Mouse (Mus musculus) hindbrain, embryonic 12.5 days (tissue): ENCODE measurements at regions not wholly inside any gene's neighbourhood (a gene's known extent, or its start where the extent isn't known, plus 50 kb on each side); places are given as distances from the start of the nearest gene placed in this dataset.

Experiments used
- ATAC-seq: fragments of 200-750 bp; cut with Nextera tagmentation; 2 replicates; pipeline ENCODE4 v1.8.0; 2017; ENCODE audit warnings: moderate TSS enrichment; ENCODE audit not compliant: low FRiP score
- H3K27ac ChIP-seq: fragments of 300-500 bp; sonication (generic); 2 replicates; pipeline ENCODE4 v1.5.1; 2016; ENCODE audit warnings: mild to moderate bottlenecking
- H3K27me3 ChIP-seq: fragments of 300-500 bp; sonication (generic); 2 replicates; pipeline ENCODE4 v1.6.1; 2016; ENCODE audit warnings: mild to moderate bottlenecking
- H3K36me3 ChIP-seq: fragments of 300-500 bp; sonication (generic); 2 replicates; pipeline ENCODE4 v1.6.1; 2016; ENCODE audit warnings: mild to moderate bottlenecking
- H3K4me1 ChIP-seq: fragments of 300-500 bp; sonication (generic); 2 replicates; pipeline ENCODE4 v1.6.1; 2016
- H3K4me2 ChIP-seq: fragments of 300-500 bp; sonication (generic); replicated peaks from 2 replicates; pipeline ENCODE4 v1.6.1; 2016; ENCODE audit warnings: mild to moderate bottlenecking
- H3K4me3 ChIP-seq: fragments of 300-500 bp; sonication (generic); 2 replicates; pipeline ENCODE4 v1.5.1; 2016; ENCODE audit warnings: mild to moderate bottlenecking
- H3K9ac ChIP-seq: fragments of 300-500 bp; sonication (generic); 2 replicates; pipeline ENCODE4 v1.6.1; 2016; ENCODE audit warnings: mild to moderate bottlenecking, moderate library complexity
- H3K9me3 ChIP-seq: fragments of 300-500 bp; sonication (generic); replicated peaks from 2 replicates; pipeline ENCODE4 v1.6.1; 2016; ENCODE audit warnings: mild to moderate bottlenecking
- WGBS: fragments of 180-500 bp; shearing (Covaris S2); methylation state at CpG from one replicate; pipeline ENCODE4 v1.1.7; 2016; 5-methylcytosine and 5-hydroxymethylcytosine counted together

- Histone ChIP-seq H3K27ac (no peak overlapping the region), H3K9ac (no peak overlapping the region), H3K9me3 (no peaks in the 10 kb centered on the region), H3K4me3 (no peak overlapping the region), H3K4me1 (peaks cover 20% of the 10 kb centered on the region), H3K36me3 (no peaks in the 10 kb centered on the region), H3K27me3 (no peaks in the 10 kb centered on the region), H3K4me2 (no peak overlapping the region)
- no peak for ATAC-seq
- WGBS: 70% methylated on average over 3 of the region's 3 CpGs
Measured at GRCm38 (mm10) chr3:147967261-147967660, 1023.1 kb downstream of the Adgrl2 start.

- ATAC-seq: peak; percentile 36; the same call in 1 of the 2 replicates
- peaks cover 20% of the 10 kb centered on the region for H3K4me1 ChIP-seq
- H3K36me3 ChIP-seq: no peaks in the 10 kb centered on the region
- no peak overlapping the region for H3K4me2 ChIP-seq
- whole genome bisulfite sequencing: 73% methylated on average over 8 of the region's 8 CpGs
- H3K27ac ChIP-seq: no peak overlapping the region
- H3K9me3 ChIP-seq: no peaks in the 10 kb centered on the region
- no peak overlapping the region for H3K9ac ChIP-seq
- no peak overlapping the region for H3K4me3 ChIP-seq
- no peaks in the 10 kb centered on the region for H3K27me3 ChIP-seq
Measured at GRCm38 (mm10) chr3:147966827-147967226, 1023.5 kb downstream of the Adgrl2 start.

- peak; percentile 23; the same call in 1 of the 2 replicates for ATAC-seq
- peaks cover 20% of the 10 kb centered on the region for H3K4me1 ChIP-seq
- H3K4me2 ChIP-seq: no peak overlapping the region
- no peaks in the 10 kb centered on the region for H3K36me3 ChIP-seq
- no peaks in the 10 kb centered on the region for H3K9me3 ChIP-seq
- no peak overlapping the region for H3K27ac ChIP-seq
- 0 out of 2 replicates have a peak, but pooled peaks cover 3% of the 10 kb centered on the region for H3K27me3 ChIP-seq
- no peak overlapping the region for H3K9ac ChIP-seq
- H3K4me3 ChIP-seq: no peak overlapping the region
- WGBS: 49% methylated on average over 12 of the region's 12 CpGs
Measured at GRCm38 (mm10) chr3:147966379-147966778, 1024.0 kb downstream of the Adgrl2 start.

- H3K27me3 ChIP-seq: 0 out of 2 replicates have a peak, but pooled peaks cover 3% of the 10 kb centered on the region
- H3K4me1 ChIP-seq: peaks cover 20% of the 10 kb centered on the region
- peak; percentile 24; the same call in 1 of the 2 replicates for ATAC-seq
- no peak overlapping the region for H3K27ac ChIP-seq
- no peak overlapping the region for H3K4me2 ChIP-seq
- H3K36me3 ChIP-seq: no peaks in the 10 kb centered on the region
- H3K9ac ChIP-seq: no peak overlapping the region
- 23% methylated on average over 13 of the region's 13 CpGs for WGBS
- no peak overlapping the region for H3K4me3 ChIP-seq
- no peaks in the 10 kb centered on the region for H3K9me3 ChIP-seq
Measured at GRCm38 (mm10) chr3:147963698-147964476, 1026.5 kb downstream of the Adgrl2 start.

- no peak for ATAC-seq
- Histone ChIP-seq H3K4me1 (no peaks in the 10 kb centered on the region), H3K36me3 (no peaks in the 10 kb centered on the region), H3K27me3 (no peaks in the 10 kb centered on the region), H3K4me2 (no peak overlapping the region), H3K9me3 (no peaks in the 10 kb centered on the region), H3K9ac (no peak overlapping the region), H3K27ac (no peak overlapping the region), H3K4me3 (no peak overlapping the region)
- 77% methylated on average over 13 of the region's 13 CpGs for WGBS
Measured at GRCm38 (mm10) chr3:147948041-147948592, 1042.2 kb downstream of the Adgrl2 start.

- H3K4me2 ChIP-seq: no peak overlapping the region
- no peaks in the 10 kb centered on the region for H3K4me1 ChIP-seq
- 74% methylated on average over 4 of the region's 4 CpGs for WGBS
- H3K9ac ChIP-seq: no peak overlapping the region
- H3K27ac ChIP-seq: no peak overlapping the region
- ATAC-seq: no peak
- H3K9me3 ChIP-seq: no peaks in the 10 kb centered on the region
- H3K36me3 ChIP-seq: no peaks in the 10 kb centered on the region
- no peak overlapping the region for H3K4me3 ChIP-seq
- no peaks in the 10 kb centered on the region for H3K27me3 ChIP-seq
Measured at GRCm38 (mm10) chr3:147943314-147943713, 1047.0 kb downstream of the Adgrl2 start.

- Histone ChIP-seq H3K36me3 (no peaks in the 10 kb centered on the region), H3K4me1 (no peaks in the 10 kb centered on the region), H3K27ac (no peak overlapping the region), H3K27me3 (no peaks in the 10 kb centered on the region), H3K4me2 (no peak overlapping the region), H3K4me3 (no peak overlapping the region), H3K9ac (no peak overlapping the region), H3K9me3 (no peaks in the 10 kb centered on the region)
- 75% methylated on average over 6 of the region's 6 CpGs for WGBS
- ATAC-seq: no peak
Measured at GRCm38 (mm10) chr3:147930811-147931251, 1059.5 kb downstream of the Adgrl2 start.

- H3K9me3 ChIP-seq: no peaks in the 10 kb centered on the region
- H3K27ac ChIP-seq: no peak overlapping the region
- no peak for ATAC-seq
- no peak overlapping the region for H3K9ac ChIP-seq
- H3K4me1 ChIP-seq: no peaks in the 10 kb centered on the region
- H3K4me3 ChIP-seq: no peak overlapping the region
- 80% methylated on average over 2 of the region's 2 CpGs for WGBS
- no peaks in the 10 kb centered on the region for H3K36me3 ChIP-seq
- H3K4me2 ChIP-seq: no peak overlapping the region
- H3K27me3 ChIP-seq: no peaks in the 10 kb centered on the region
Measured at GRCm38 (mm10) chr3:147920181-147920580, 1068.0 kb downstream of the Ttll7 start.

- ATAC-seq: no peak
- H3K4me2 ChIP-seq: no peak overlapping the region
Measured at GRCm38 (mm10) chr3:147919701-147920100, 1067.5 kb downstream of the Ttll7 start.

GRCm38 (mm10) chr3:147919146-147919545 is 1067.0 kb downstream of the Ttll7 start:
- H3K4me1 ChIP-seq: no peaks in the 10 kb centered on the region
- WGBS: 93% methylated on average over 4 of the region's 4 CpGs
- no peak overlapping the region for H3K4me3 ChIP-seq
- H3K27me3 ChIP-seq: no peaks in the 10 kb centered on the region
- no peak overlapping the region for H3K9ac ChIP-seq
- no peak overlapping the region for H3K27ac ChIP-seq
- no peak overlapping the region for H3K4me2 ChIP-seq
- H3K9me3 ChIP-seq: no peaks in the 10 kb centered on the region
- no peak for ATAC-seq
- no peaks in the 10 kb centered on the region for H3K36me3 ChIP-seq

More at GRCm38 (mm10) chr3:147919701-147920100, 1067.5 kb downstream of the Ttll7 start:
- Histone ChIP-seq H3K9ac (no peak overlapping the region), H3K27ac (no peak overlapping the region), H3K4me1 (no peaks in the 10 kb centered on the region), H3K27me3 (no peaks in the 10 kb centered on the region), H3K9me3 (no peaks in the 10 kb centered on the region), H3K4me3 (no peak overlapping the region), H3K36me3 (no peaks in the 10 kb centered on the region)
- 69% methylated on average over 3 of the region's 3 CpGs for WGBS

GRCm38 (mm10) chr3:147896751-147897150 is 1044.6 kb downstream of the Ttll7 start:
- Histone ChIP-seq H3K9ac (no peak overlapping the region), H3K9me3 (no peaks in the 10 kb centered on the region), H3K27me3 (no peaks in the 10 kb centered on the region), H3K36me3 (no peaks in the 10 kb centered on the region), H3K4me2 (no peak overlapping the region), H3K4me1 (no peaks in the 10 kb centered on the region), H3K4me3 (no peak overlapping the region), H3K27ac (no peak overlapping the region)
- no peak for ATAC-seq
- WGBS: 52% methylated on average over 1 of the region's 1 CpGs

- Histone ChIP-seq H3K36me3 (no peaks in the 10 kb centered on the region), H3K27me3 (no peaks in the 10 kb centered on the region), H3K9ac (no peak overlapping the region), H3K27ac (no peak overlapping the region), H3K4me2 (no peak overlapping the region), H3K4me3 (no peak overlapping the region), H3K4me1 (no peaks in the 10 kb centered on the region), H3K9me3 (no peaks in the 10 kb centered on the region)
- ATAC-seq: no peak
- 77% methylated on average over 5 of the region's 5 CpGs for WGBS
Measured at GRCm38 (mm10) chr3:147891682-147892081, 1039.5 kb downstream of the Ttll7 start.
